Mouse (Mus musculus): ENCODE results near the gene 0610010K14Rik.

GRCm38 (mm10) chr11:70220323-70220722 lies 17.4 kb downstream of the 0610010K14Rik start:
- TF ChIP-seq CTCF (conservative IDR thresholded peaks at IDR 0.05; ENCODE audit: low read length) (no peak), NANOG (IDR thresholded peaks at IDR 0.05; ENCODE audit: borderline replicate concordance, low read length) (no peak)

Data from E14TG2a.4 (cell line).